Mouse (Mus musculus): ENCODE results near the gene Il22ra1.

Il22ra1 gene

GRCm38 (mm10) chr4:135770611-135771305 lies 42.8 kb downstream of the Il22ra1 start:
- CTCF ChIA-PET: interaction anchor here (0.6 kb wide), 1 partner anchor 298 kb away, joined by 8 read pairs; no protein-coding TSS in a partner anchor

- CTCF ChIA-PET: no interaction called here
These were observed 43.6 kb downstream of the Il22ra1 start for GRCm38 (mm10) chr4:135771592-135771991.

- CTCF ChIA-PET: no interaction called here
These were observed 44.7 kb downstream of the Il22ra1 start for GRCm38 (mm10) chr4:135772671-135773070.

- CTCF ChIA-PET: no interaction called here
These were observed 46.5 kb downstream of the Il22ra1 start for GRCm38 (mm10) chr4:135774496-135774895.

- CTCF ChIA-PET: no interaction called here
These were observed 48.9 kb downstream of the Il22ra1 start for GRCm38 (mm10) chr4:135776850-135777249.

GRCm38 (mm10) chr4:135779661-135780060 lies 51.7 kb downstream of the Il22ra1 start:
- CTCF ChIA-PET: no interaction called here

GRCm38 (mm10) chr4:135780255-135780654 lies 52.3 kb downstream of the Il22ra1 start:
- CTCF ChIA-PET: no interaction called here

GRCm38 (mm10) chr4:135781304-135781703 lies 53.3 kb downstream of the Il22ra1 start:
- CTCF ChIA-PET: no interaction called here

GRCm38 (mm10) chr4:135786581-135786980 lies 58.6 kb downstream of the Il22ra1 start:
- CTCF ChIA-PET: no interaction called here

GRCm38 (mm10) chr4:135787271-135787670 lies 59.3 kb downstream of the Il22ra1 start:
- CTCF ChIA-PET: interaction anchor here (0.6 kb wide), 1 partner anchor 824 kb away, joined by 10 read pairs; no protein-coding TSS in a partner anchor

- CTCF ChIA-PET: interaction anchor here (0.7 kb wide), 1 partner anchor 789 kb away, joined by 9 read pairs; no protein-coding TSS in a partner anchor
These were observed 61.2 kb downstream of the Il22ra1 start for GRCm38 (mm10) chr4:135789135-135789534.

- CTCF ChIA-PET: no interaction called here
These were observed 64.8 kb downstream of the Il22ra1 start for GRCm38 (mm10) chr4:135792821-135793220.

GRCm38 (mm10) chr4:135797931-135798330 lies 70.0 kb downstream of the Il22ra1 start:
- CTCF ChIA-PET: interaction anchor here (0.5 to 1.5 kb wide), 2 partner anchors 135 to 145 kb away, joined by 3 to 7 read pairs; no protein-coding TSS in a partner anchor

- CTCF ChIA-PET: interaction anchor here (0.6 kb wide), 1 partner anchor 144 kb away, joined by 8 read pairs; no protein-coding TSS in a partner anchor
These were observed 73.6 kb downstream of the Il22ra1 start for GRCm38 (mm10) chr4:135801543-135801942.
